Mouse (Mus musculus) heart, postnatal 0 days (tissue): ENCODE data around the gene Traf1.

Source experiments
- CTCF ChIP-seq: IDR thresholded peaks from 2 replicates; pipeline ENCODE4 v1.5.1; 2016; ENCODE audit warnings: antibody characterized with exemption, control low read depth, low read depth
- EP300 ChIP-seq: IDR thresholded peaks from 2 replicates; pipeline ENCODE4 v1.6.1; 2016; ENCODE audit warnings: antibody characterized with exemption, low read depth

GRCm38 (mm10) chr2:34903191-34903590 lies 58.4 kb downstream of the Traf1 start:
- no peak for TF ChIP-seq CTCF
- TF ChIP-seq EP300: no peak
